Mouse (Mus musculus) forebrain, postnatal 0 days (tissue): ENCODE data around the gene Morn1. TPM values are rescaled to one million over a fixed set of nuclear protein-coding genes. Genes with fewer than 3 reads are reported as not detected.

Source experiments
- ATAC-seq: fragments of 200-750 bp; cut with Nextera tagmentation; 2 replicates; pipeline ENCODE4 v1.8.0; 2017; ENCODE audit warnings: mild to moderate bottlenecking, moderate library complexity
- DNase-seq: peaks from one replicate; pipeline ENCODE4 v3.0.0-alpha.2; 2015
- H3K27ac ChIP-seq: fragments of 300-500 bp; sonication (generic); 2 replicates; pipeline ENCODE4 v1.5.1; 2014; ENCODE audit warnings: low read depth, mild to moderate bottlenecking, antibody characterized with exemption, low read length, moderate library complexity, mixed read lengths
- H3K27me3 ChIP-seq: fragments of 300-500 bp; sonication (generic); 2 replicates; pipeline ENCODE4 v1.6.1; 2014; ENCODE audit warnings: mild to moderate bottlenecking, low read length, mixed read lengths; ENCODE audit not compliant: insufficient read depth
- H3K36me3 ChIP-seq: fragments of 300-500 bp; sonication (generic); 2 replicates; pipeline ENCODE4 v1.6.1; 2014; ENCODE audit warnings: mild to moderate bottlenecking, moderate library complexity; ENCODE audit not compliant: insufficient read depth
- H3K4me1 ChIP-seq: fragments of 300-500 bp; sonication (generic); 2 replicates; pipeline ENCODE4 v1.6.1; 2014; ENCODE audit warnings: antibody characterized with exemption; ENCODE audit not compliant: insufficient read depth
- H3K4me2 ChIP-seq: fragments of 300-500 bp; sonication (generic); 2 replicates; pipeline ENCODE4 v1.6.1; 2014; ENCODE audit warnings: low read depth, mild to moderate bottlenecking, moderate library complexity
- H3K4me3 ChIP-seq: fragments of 300-500 bp; sonication (generic); 2 replicates; pipeline ENCODE4 v1.5.1; 2014; ENCODE audit warnings: low read depth, low read length, mixed read lengths
- H3K9ac ChIP-seq: fragments of 300-500 bp; sonication (generic); 2 replicates; pipeline ENCODE4 v1.6.1; 2014; ENCODE audit warnings: mild to moderate bottlenecking
- H3K9me3 ChIP-seq: fragments of 300-500 bp; sonication (generic); 2 replicates; pipeline ENCODE4 v1.6.1; 2016; ENCODE audit warnings: low read length
- CTCF ChIP-seq: sonication (generic); IDR thresholded peaks from 2 replicates; pipeline ENCODE4 v1.5.1; 2016; ENCODE audit warnings: antibody characterized with exemption, control low read depth, low read depth
- WGBS: fragments of 180-500 bp; shearing (Covaris S2); extraction: QIAGEN DNeasy Blood & Tissue Kit; methylation state at CpG from one replicate; pipeline ENCODE4 v1.1.7; 2014; 5-methylcytosine and 5-hydroxymethylcytosine counted together
- polyA plus RNA-seq: library from polyadenylated mRNA; unstranded; fragments of >200 nt; fragmentation: Nextera tagmentation; extraction: Ambion mirVana; gene quantifications from 2 replicates; pipeline ENCODE4 v1.2.1, GENCODE M21; 2015
- total RNA-seq: library from RNA; depleted of rRNA; stranded (reverse); fragments of >200 nt; gene quantifications from 2 replicates; pipeline ENCODE4 v1.2.3, GENCODE M21; 2014

Gene Morn1
- total and polyA plus RNA-seq, 2 experiments from 2014 or later = 7.4 to 9.7 TPM

- peak; percentile 6; the same call in 1 of the 2 replicates for ATAC-seq
- DNase-seq = no peak
- Histone ChIP-seq H3K4me2 (no peak overlapping the region), H3K27ac (peak overlapping the region; percentile 54), H3K36me3 (no peaks in the 10 kb centered on the region), H3K9me3 (no peaks in the 10 kb centered on the region), H3K27me3 (no peaks in the 10 kb centered on the region), H3K4me1 (peaks cover 18% of the 10 kb centered on the region), H3K4me3 (no peak overlapping the region), H3K9ac (no peak overlapping the region)
- 40% methylated on average over 3 of the region's 4 CpGs for WGBS
- TF ChIP-seq CTCF = peak; percentile 21; the same call in 1 of the 2 replicates
Measured at GRCm38 (mm10) chr4:155144548-155145180, 58.3 kb downstream of the Morn1 start.

- 70% methylated on average over 14 of the region's 14 CpGs for WGBS
- Histone ChIP-seq H3K4me1 (peaks cover 28% of the 10 kb centered on the region), H3K36me3 (no peaks in the 10 kb centered on the region), H3K4me3 (no peak overlapping the region), H3K27me3 (no peaks in the 10 kb centered on the region), H3K27ac (no peak overlapping the region), H3K9ac (no peak overlapping the region), H3K4me2 (no peak overlapping the region), H3K9me3 (no peaks in the 10 kb centered on the region)
- no peak for TF ChIP-seq CTCF
- ATAC-seq (no peak), DNase-seq (no peak)
Measured at GRCm38 (mm10) chr4:155146107-155146823, 59.9 kb downstream of the Morn1 start.

GRCm38 (mm10) chr4:155148453-155148852 is 62.1 kb downstream of the Morn1 start:
- 92% methylated on average over 4 of the region's 4 CpGs for WGBS
- TF ChIP-seq CTCF = no peak
- Histone ChIP-seq H3K9me3 (no peaks in the 10 kb centered on the region), H3K27me3 (no peaks in the 10 kb centered on the region), H3K9ac (no peak overlapping the region), H3K4me2 (no peak overlapping the region), H3K36me3 (no peaks in the 10 kb centered on the region), H3K27ac (no peak overlapping the region), H3K4me3 (no peak overlapping the region), H3K4me1 (peaks cover 26% of the 10 kb centered on the region)
- ATAC-seq (no peak), DNase-seq (no peak)

- no peaks in the 10 kb centered on the region for H3K27me3 ChIP-seq
- WGBS = 76% methylated on average over 8 of the region's 8 CpGs
- ATAC-seq = no peak
- no peaks in the 10 kb centered on the region for H3K9me3 ChIP-seq
- H3K27ac ChIP-seq = no peak overlapping the region
- H3K36me3 ChIP-seq = no peaks in the 10 kb centered on the region
- H3K4me2 ChIP-seq = no peak overlapping the region
- no peak overlapping the region for H3K4me3 ChIP-seq
- TF ChIP-seq CTCF = no peak
- H3K4me1 ChIP-seq = peaks cover 20% of the 10 kb centered on the region
- DNase-seq = no peak
- H3K9ac ChIP-seq = no peak overlapping the region
Measured at GRCm38 (mm10) chr4:155148910-155149698, 62.7 kb downstream of the Morn1 start.

GRCm38 (mm10) chr4:155149941-155150275 is 63.5 kb downstream of the Morn1 start:
- no peak overlapping the region for H3K4me3 ChIP-seq
- peaks cover 13% of the 10 kb centered on the region for H3K4me1 ChIP-seq
- peaks cover 7% of the 10 kb centered on the region; the same call in 1 of the 2 replicates for H3K36me3 ChIP-seq
- no peaks in the 10 kb centered on the region for H3K27me3 ChIP-seq
- H3K9me3 ChIP-seq = no peaks in the 10 kb centered on the region
- H3K9ac ChIP-seq = no peak overlapping the region
- no peak for ATAC-seq
- no peak for TF ChIP-seq CTCF
- WGBS = 82% methylated on average over 6 of the region's 6 CpGs
- no peak for DNase-seq
- no peak overlapping the region for H3K27ac ChIP-seq
- H3K4me2 ChIP-seq = peak overlapping the region; percentile 81; the same call in 1 of the 2 replicates

GRCm38 (mm10) chr4:155150276-155151113 is 64.1 kb downstream of the Morn1 start:
- Histone ChIP-seq H3K4me2 (peak overlapping the region; percentile 81), H3K9me3 (no peaks in the 10 kb centered on the region), H3K27me3 (no peaks in the 10 kb centered on the region), H3K9ac (peak overlapping the region; percentile 62), H3K4me3 (peak overlapping the region; percentile 33), H3K4me1 (peaks cover 10% of the 10 kb centered on the region; the same call in 1 of the 2 replicates), H3K36me3 (peaks cover 11% of the 10 kb centered on the region), H3K27ac (no peak overlapping the region)
- DNase-seq (peak; percentile 68), ATAC-seq (peak; percentile 81)
- TF ChIP-seq CTCF = no peak
- WGBS = 8% methylated on average over 69 of the region's 73 CpGs
